Mouse (Mus musculus): ENCODE results near the gene Ppp1r16b. TPM values are rescaled to one million over a fixed set of nuclear protein-coding genes. Genes with fewer than 3 reads are reported as not detected.

The Ppp1r16b gene
- polyA plus RNA-seq, 1 experiment, result 3.7 TPM

DNA sequence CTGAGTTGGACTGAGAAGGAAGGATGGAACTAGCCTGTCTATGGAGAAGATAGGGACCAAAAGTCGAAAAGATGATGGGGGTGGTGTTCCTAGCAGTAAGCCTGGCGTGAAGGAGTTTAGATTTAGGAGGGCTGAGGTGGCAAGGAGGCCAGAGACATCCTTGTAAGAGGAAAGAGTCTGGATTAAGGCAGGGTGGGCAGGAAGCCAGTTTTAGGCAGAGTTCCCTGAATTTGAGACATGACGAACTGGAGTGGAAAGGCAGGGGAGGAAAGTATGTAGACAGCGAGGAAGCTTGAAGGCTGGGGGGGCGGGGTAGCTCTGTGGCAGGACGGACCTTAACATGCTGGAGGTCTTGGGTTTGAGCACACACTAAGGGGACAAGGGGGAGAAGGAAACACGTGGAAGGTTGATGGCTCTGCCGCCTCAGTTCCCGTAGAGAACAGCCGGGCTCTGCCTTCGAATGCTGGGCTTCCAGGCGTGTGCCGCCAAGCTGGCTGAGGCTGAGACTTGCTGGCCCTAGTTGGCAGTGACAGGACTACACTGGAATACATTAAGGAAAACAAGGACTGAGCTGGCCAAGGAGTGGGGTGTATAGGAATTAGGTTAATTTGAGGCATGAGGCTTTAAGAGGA, 105.0 kb downstream of the Ppp1r16b start:
- peaks cover 4% of the 10 kb centered on the region for H3K4me1 ChIP-seq (ENCODE audit: control insufficient read depth, insufficient read depth, low read length)
- H3K27ac ChIP-seq (ENCODE audit: insufficient read depth, low read length), result no peak overlapping the region
- H3K9ac ChIP-seq (ENCODE audit: low read depth, poor library complexity, severe bottlenecking), result no peak overlapping the region
- H3K27me3 ChIP-seq (ENCODE audit: control insufficient read depth, insufficient read depth, low read length, poor library complexity, severe bottlenecking), result no peaks in the 10 kb centered on the region
- TF ChIP-seq CTCF (IDR thresholded peaks at IDR 0.05; ENCODE audit: low read depth, low read length) (no peak), EP300 (IDR thresholded peaks at IDR 0.05; ENCODE audit: insufficient read depth, low read depth, low read length) (no peak), POLR2A (IDR thresholded peaks at IDR 0.05; ENCODE audit: insufficient read depth, low read length) (no peak)
- H3K4me3 ChIP-seq (ENCODE audit: low read depth, low read length), result no peak overlapping the region
- H3K9me3 ChIP-seq (replicated peaks; ENCODE audit: control insufficient read depth, insufficient read depth, low read length, poor library complexity, severe bottlenecking), result no peaks in the 10 kb centered on the region
- H3K36me3 ChIP-seq (ENCODE audit: control insufficient read depth, insufficient read depth, low read length, poor library complexity, severe bottlenecking), result no peaks in the 10 kb centered on the region

DNA sequence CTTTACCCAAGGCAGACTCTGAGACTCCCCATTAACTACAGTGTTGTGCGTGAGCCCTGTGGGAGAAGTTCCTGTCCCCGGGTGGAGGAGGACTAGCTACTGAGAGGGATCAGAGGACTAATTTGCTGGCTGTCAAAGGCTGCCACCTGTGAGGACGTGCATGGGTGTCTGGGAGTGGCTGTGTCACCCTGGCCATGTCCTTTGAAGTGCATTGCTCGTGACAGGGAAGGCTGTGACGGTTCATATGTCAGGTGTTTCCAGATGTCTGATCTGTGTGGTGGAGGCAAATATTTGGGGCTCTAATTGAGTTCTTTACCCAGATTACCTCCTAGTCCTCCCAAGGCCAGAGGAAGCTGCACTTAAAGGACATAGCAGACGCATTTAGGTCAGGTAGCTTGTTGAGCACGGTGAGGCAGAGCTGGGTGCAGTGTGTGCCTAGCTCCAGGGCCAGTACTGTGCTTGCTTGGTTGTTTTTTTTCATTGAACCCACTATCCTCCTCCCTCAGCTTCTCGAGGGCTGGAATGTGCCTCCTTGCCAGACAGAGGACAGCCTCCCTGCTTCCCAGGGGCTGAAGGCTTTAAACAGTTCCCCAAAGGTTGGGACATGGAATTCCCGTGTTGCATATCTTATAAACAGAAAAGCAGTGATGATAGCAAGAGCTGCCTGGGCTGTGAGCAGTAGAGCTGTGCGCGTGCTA, 106.0 kb downstream of the Ppp1r16b start:
- peaks cover 4% of the 10 kb centered on the region for H3K4me1 ChIP-seq (ENCODE audit: control insufficient read depth, insufficient read depth, low read length)

DNA sequence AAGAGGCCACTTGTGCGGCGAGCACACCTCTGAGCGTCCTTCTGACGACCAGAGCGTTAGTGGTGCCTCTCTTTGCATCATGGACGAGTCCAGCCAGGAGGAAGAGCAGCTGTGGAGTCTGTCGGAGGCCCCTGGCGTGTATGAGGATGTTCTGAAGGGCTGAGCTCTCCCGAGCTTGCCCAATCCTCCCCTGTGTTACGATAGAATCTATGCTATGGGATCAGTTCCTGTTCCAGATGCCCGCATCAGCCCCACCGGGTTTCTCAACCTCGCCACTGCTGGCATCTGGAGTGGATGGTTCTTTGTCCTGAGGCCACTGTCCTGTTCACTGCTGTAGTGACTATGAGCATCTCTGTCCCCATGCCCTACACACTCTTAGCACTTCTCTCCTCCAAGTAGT, 107.6 kb downstream of the Ppp1r16b start:
- H3K4me1 ChIP-seq (ENCODE audit: control insufficient read depth, insufficient read depth, low read length), result peaks cover 6% of the 10 kb centered on the region
- H3K4me3 ChIP-seq (ENCODE audit: low read depth, low read length), result no peak overlapping the region
- H3K9ac ChIP-seq (ENCODE audit: low read depth, poor library complexity, severe bottlenecking), result no peak overlapping the region
- H3K9me3 ChIP-seq (replicated peaks; ENCODE audit: control insufficient read depth, insufficient read depth, low read length, poor library complexity, severe bottlenecking), result no peaks in the 10 kb centered on the region
- H3K27ac ChIP-seq (ENCODE audit: insufficient read depth, low read length), result no peak overlapping the region
- H3K27me3 ChIP-seq (ENCODE audit: control insufficient read depth, insufficient read depth, low read length, poor library complexity, severe bottlenecking), result no peaks in the 10 kb centered on the region
- TF ChIP-seq CTCF (IDR thresholded peaks at IDR 0.05; ENCODE audit: low read depth, low read length) (no peak), EP300 (IDR thresholded peaks at IDR 0.05; ENCODE audit: insufficient read depth, low read depth, low read length) (no peak), POLR2A (IDR thresholded peaks at IDR 0.05; ENCODE audit: insufficient read depth, low read length) (no peak)
- H3K36me3 ChIP-seq (ENCODE audit: control insufficient read depth, insufficient read depth, low read length, poor library complexity, severe bottlenecking), result no peaks in the 10 kb centered on the region

More for the DNA sequence above, 106.0 kb downstream of the Ppp1r16b start:
- no peaks in the 10 kb centered on the region for H3K36me3 ChIP-seq (ENCODE audit: control insufficient read depth, insufficient read depth, low read length, poor library complexity, severe bottlenecking)
- H3K27ac ChIP-seq (ENCODE audit: insufficient read depth, low read length), result no peak overlapping the region
- H3K27me3 ChIP-seq (ENCODE audit: control insufficient read depth, insufficient read depth, low read length, poor library complexity, severe bottlenecking), result no peaks in the 10 kb centered on the region
- no peaks in the 10 kb centered on the region for H3K9me3 ChIP-seq (replicated peaks; ENCODE audit: control insufficient read depth, insufficient read depth, low read length, poor library complexity, severe bottlenecking)
- H3K4me3 ChIP-seq (ENCODE audit: low read depth, low read length), result no peak overlapping the region
- TF ChIP-seq POLR2A (IDR thresholded peaks at IDR 0.05; ENCODE audit: insufficient read depth, low read length), result no peak
- TF ChIP-seq CTCF (IDR thresholded peaks at IDR 0.05; ENCODE audit: low read depth, low read length), result no peak
- no peak for TF ChIP-seq EP300 (IDR thresholded peaks at IDR 0.05; ENCODE audit: insufficient read depth, low read depth, low read length)
- no peak overlapping the region for H3K9ac ChIP-seq (ENCODE audit: low read depth, poor library complexity, severe bottlenecking)

DNA sequence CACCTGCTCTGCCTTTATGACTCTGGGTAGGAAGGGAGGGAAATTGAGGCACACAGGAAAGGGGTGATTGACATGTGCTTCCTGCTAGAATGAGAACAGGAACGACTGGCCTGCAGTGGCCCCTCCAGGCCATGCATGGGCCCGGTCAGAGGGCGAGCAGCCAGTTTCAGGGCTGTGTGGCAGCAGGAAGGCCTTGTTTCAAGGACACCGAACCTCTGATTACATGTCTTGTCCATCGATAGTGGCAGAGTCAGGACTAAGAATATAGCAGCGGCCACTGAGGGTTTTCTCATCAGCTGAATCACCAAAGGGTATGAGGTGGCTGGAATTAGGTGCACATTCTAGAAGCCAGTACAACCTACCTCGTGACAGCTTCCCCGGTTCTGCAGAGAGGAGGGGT, 109.7 kb downstream of the Ppp1r16b start:
- TF ChIP-seq POLR2A (IDR thresholded peaks at IDR 0.05; ENCODE audit: insufficient read depth, low read length) (no peak), EP300 (IDR thresholded peaks at IDR 0.05; ENCODE audit: insufficient read depth, low read depth, low read length) (no peak), CTCF (IDR thresholded peaks at IDR 0.05; ENCODE audit: low read depth, low read length) (no peak)
- no peak overlapping the region for H3K27ac ChIP-seq (ENCODE audit: insufficient read depth, low read length)
- no peak overlapping the region for H3K4me3 ChIP-seq (ENCODE audit: low read depth, low read length)
- H3K9ac ChIP-seq (ENCODE audit: low read depth, poor library complexity, severe bottlenecking), result no peak overlapping the region
- no peaks in the 10 kb centered on the region for H3K27me3 ChIP-seq (ENCODE audit: control insufficient read depth, insufficient read depth, low read length, poor library complexity, severe bottlenecking)
- H3K9me3 ChIP-seq (replicated peaks; ENCODE audit: control insufficient read depth, insufficient read depth, low read length, poor library complexity, severe bottlenecking), result no peaks in the 10 kb centered on the region
- H3K4me1 ChIP-seq (ENCODE audit: control insufficient read depth, insufficient read depth, low read length), result peaks cover 6% of the 10 kb centered on the region
- peaks cover 1% of the 10 kb centered on the region; the same call in 1 of the 2 replicates for H3K36me3 ChIP-seq (ENCODE audit: control insufficient read depth, insufficient read depth, low read length, poor library complexity, severe bottlenecking)

DNA sequence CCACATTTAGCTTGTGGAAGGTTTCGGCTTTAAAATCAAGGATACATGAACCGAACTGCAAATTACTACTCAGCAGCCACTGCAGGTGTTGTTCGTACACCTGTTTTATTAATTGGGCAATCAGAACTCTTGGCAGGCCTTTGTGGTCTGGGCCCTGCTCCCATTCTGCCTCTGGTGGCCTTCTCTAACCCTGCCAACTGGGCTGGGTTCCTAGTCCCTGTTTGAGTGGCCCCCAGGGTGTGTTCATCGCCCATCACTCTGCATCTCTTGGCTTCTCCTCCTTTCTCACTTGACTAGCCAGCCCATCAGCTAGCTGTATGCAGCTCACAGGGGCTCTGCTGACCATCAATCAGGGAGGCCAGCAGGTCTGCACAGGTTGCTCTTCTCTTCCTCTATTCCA, 111.5 kb downstream of the Ppp1r16b start:
- Histone ChIP-seq H3K9me3 (replicated peaks; ENCODE audit: control insufficient read depth, insufficient read depth, low read length, poor library complexity, severe bottlenecking) (no peaks in the 10 kb centered on the region), H3K4me1 (ENCODE audit: control insufficient read depth, insufficient read depth, low read length) (peaks cover 2% of the 10 kb centered on the region), H3K27ac (ENCODE audit: insufficient read depth, low read length) (no peak overlapping the region), H3K4me3 (ENCODE audit: low read depth, low read length) (no peak overlapping the region), H3K36me3 (ENCODE audit: control insufficient read depth, insufficient read depth, low read length, poor library complexity, severe bottlenecking) (peaks cover 13% of the 10 kb centered on the region), H3K27me3 (ENCODE audit: control insufficient read depth, insufficient read depth, low read length, poor library complexity, severe bottlenecking) (no peaks in the 10 kb centered on the region), H3K9ac (ENCODE audit: low read depth, poor library complexity, severe bottlenecking) (no peak overlapping the region)
- TF ChIP-seq POLR2A (IDR thresholded peaks at IDR 0.05; ENCODE audit: insufficient read depth, low read length) (no peak), CTCF (IDR thresholded peaks at IDR 0.05; ENCODE audit: low read depth, low read length) (no peak), EP300 (IDR thresholded peaks at IDR 0.05; ENCODE audit: insufficient read depth, low read depth, low read length) (no peak)

DNA sequence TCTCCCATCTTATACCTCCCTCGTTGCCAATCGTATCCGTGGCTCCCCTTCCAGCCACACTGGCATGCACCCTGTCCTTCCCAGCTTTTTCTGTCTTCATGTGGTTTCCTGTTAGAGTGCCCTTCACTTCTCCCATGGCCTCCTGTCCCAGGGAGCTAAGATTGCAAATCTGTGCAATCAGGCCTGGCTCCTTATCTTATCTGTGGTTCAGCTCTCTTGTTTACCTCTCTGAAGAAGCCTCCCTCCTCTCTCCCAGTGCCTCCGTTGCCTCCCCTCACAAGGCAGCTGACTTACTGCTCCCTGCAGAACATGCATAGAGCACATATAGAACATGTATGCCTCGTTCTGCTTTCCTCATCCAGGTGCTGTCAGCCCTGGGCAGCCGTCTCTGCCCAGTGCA, 112.3 kb downstream of the Ppp1r16b start:
- Histone ChIP-seq H3K27ac (ENCODE audit: insufficient read depth, low read length) (no peak overlapping the region), H3K36me3 (ENCODE audit: control insufficient read depth, insufficient read depth, low read length, poor library complexity, severe bottlenecking) (peaks cover 15% of the 10 kb centered on the region), H3K4me1 (ENCODE audit: control insufficient read depth, insufficient read depth, low read length) (peaks cover 2% of the 10 kb centered on the region), H3K9ac (ENCODE audit: low read depth, poor library complexity, severe bottlenecking) (no peak overlapping the region), H3K9me3 (replicated peaks; ENCODE audit: control insufficient read depth, insufficient read depth, low read length, poor library complexity, severe bottlenecking) (no peaks in the 10 kb centered on the region), H3K27me3 (ENCODE audit: control insufficient read depth, insufficient read depth, low read length, poor library complexity, severe bottlenecking) (no peaks in the 10 kb centered on the region), H3K4me3 (ENCODE audit: low read depth, low read length) (no peak overlapping the region)
- TF ChIP-seq POLR2A (IDR thresholded peaks at IDR 0.05; ENCODE audit: insufficient read depth, low read length) (no peak), CTCF (IDR thresholded peaks at IDR 0.05; ENCODE audit: low read depth, low read length) (no peak), EP300 (IDR thresholded peaks at IDR 0.05; ENCODE audit: insufficient read depth, low read depth, low read length) (no peak)

All from ES-Bruce4 (cell line).